ENCODE assay signal across 17 mouse cellular contexts in the genomic region with DNA sequence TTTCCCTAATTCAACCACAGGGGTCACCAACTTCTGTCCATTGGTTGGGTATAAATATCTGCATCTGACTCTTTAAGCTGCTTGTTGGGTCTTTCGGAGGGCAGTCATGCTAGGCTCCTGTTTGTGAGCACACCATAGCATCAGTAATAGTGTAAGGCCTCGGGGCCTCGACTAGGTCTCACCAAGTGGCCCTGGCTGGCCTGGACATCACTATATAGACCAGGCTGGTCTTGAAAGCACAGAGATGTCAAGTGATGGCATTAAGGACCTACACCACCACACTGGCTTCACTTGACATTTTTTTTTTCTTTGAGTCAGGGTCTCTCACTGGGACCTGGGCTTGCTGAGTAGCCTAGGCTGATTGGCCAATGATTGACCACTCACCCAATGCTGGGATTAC. TPM values are rescaled to one million over a fixed set of nuclear protein-coding genes. Genes with fewer than 3 reads are reported as not detected.
"Had no signal": no experiment of that assay in that cellular context is flagged by ENCODE, and none has a peak within 500 bp of the region (broad histone marks: within the 10 kb centered on the region; RNA-seq: fewer than 3 reads in every experiment).

No protein-coding gene starts in this region.

- H3K4me3 ChIP-seq: midbrain, embryonic 10.5 days; midbrain, embryonic 13.5 days; myocyte; neural tube, embryonic 13.5 days; neural tube, embryonic 15.5 days had no signal

- H3K4me2 ChIP-seq: lung, embryonic 14.5 days; midbrain, embryonic 13.5 days; neural tube, embryonic 13.5 days; neural tube, embryonic 15.5 days had no signal

- DNase-seq: lung, adult 18-20 months; lung, embryonic 14.5 days; lung, postnatal 10 days; retina, postnatal 1 day; right cerebral cortex, adult 18-20 months; right cerebral cortex, postnatal 25 days; right cerebral cortex, postnatal 4 days; spleen, adult 18-20 months; thymus, adult 18-20 months; thymus, postnatal 14 days; thymus, postnatal 36 days had no signal

- H3K9ac ChIP-seq: lung, embryonic 14.5 days; midbrain, embryonic 13.5 days; neural tube, embryonic 13.5 days; neural tube, embryonic 15.5 days had no signal

- H3K27ac ChIP-seq: midbrain, embryonic 10.5 days; midbrain, embryonic 13.5 days; neural tube, embryonic 13.5 days; neural tube, embryonic 15.5 days had no signal

- H3K4me1 ChIP-seq: midbrain, embryonic 10.5 days; midbrain, embryonic 13.5 days; neural tube, embryonic 13.5 days; neural tube, embryonic 15.5 days had no signal

- H3K27me3 ChIP-seq: midbrain, embryonic 13.5 days; neural tube, embryonic 13.5 days; neural tube, embryonic 15.5 days had no signal

- ATAC-seq: midbrain, embryonic 13.5 days; midbrain, embryonic 16.5 days had no signal

- H3K9me3 ChIP-seq: midbrain, embryonic 10.5 days; midbrain, embryonic 13.5 days; neural tube, embryonic 13.5 days; neural tube, embryonic 15.5 days had no signal

- H3K36me3 ChIP-seq: neural tube, embryonic 15.5 days had no signal

RNA-seq across cellular contexts. Expression of a gene that starts 20.7 kb away (rescaled TPM):
- polyA plus RNA-seq: myocyte had no signal

RNA-seq across cellular contexts. Expression of a gene that starts 30.3 kb away (rescaled TPM):
- polyA plus RNA-seq: midbrain, embryonic 10.5 days had no signal
